Mouse (Mus musculus) hindbrain, embryonic 13.5 days (tissue): ENCODE results near the gene Tmem150c. TPM values are rescaled to one million over a fixed set of nuclear protein-coding genes. Genes with fewer than 3 reads are reported as not detected.

Experiments used
- ATAC-seq: fragments of 200-750 bp; cut with Nextera tagmentation; 2 replicates; pipeline ENCODE4 v1.8.0; 2017; ENCODE audit warnings: moderate TSS enrichment; ENCODE audit not compliant: low FRiP score
- H3K27ac ChIP-seq: fragments of 300-500 bp; sonication (generic); 2 replicates; pipeline ENCODE4 v1.5.1; 2015; ENCODE audit warnings: inconsistent platforms, mild to moderate bottlenecking, moderate library complexity
- H3K27me3 ChIP-seq: fragments of 300-500 bp; sonication (generic); 2 replicates; pipeline ENCODE4 v1.6.1; 2015; ENCODE audit warnings: mild to moderate bottlenecking, inconsistent platforms
- H3K36me3 ChIP-seq: fragments of 300-500 bp; sonication (generic); 2 replicates; pipeline ENCODE4 v1.6.1; 2015; ENCODE audit warnings: mild to moderate bottlenecking, inconsistent platforms
- H3K4me1 ChIP-seq: fragments of 300-500 bp; sonication (generic); replicated peaks from 2 replicates; pipeline ENCODE4 v1.6.1; 2015; ENCODE audit warnings: inconsistent platforms
- H3K4me2 ChIP-seq: fragments of 300-500 bp; sonication (generic); 2 replicates; pipeline ENCODE4 v1.6.1; 2015; ENCODE audit warnings: inconsistent platforms, mild to moderate bottlenecking, moderate library complexity
- H3K4me3 ChIP-seq: fragments of 300-500 bp; sonication (generic); 2 replicates; pipeline ENCODE4 v1.5.1; 2015; ENCODE audit warnings: mild to moderate bottlenecking, inconsistent platforms
- H3K9ac ChIP-seq: fragments of 300-500 bp; sonication (generic); 2 replicates; pipeline ENCODE4 v1.6.1; 2015; ENCODE audit warnings: mild to moderate bottlenecking, inconsistent platforms
- H3K9me3 ChIP-seq: fragments of 300-500 bp; sonication (generic); 2 replicates; pipeline ENCODE4 v1.6.1; 2016; ENCODE audit warnings: inconsistent platforms
- WGBS: fragments of 180-500 bp; shearing (Covaris S2); methylation state at CpG from one replicate; pipeline ENCODE4 v1.1.7; 2015; 5-methylcytosine and 5-hydroxymethylcytosine counted together
- polyA plus RNA-seq: library from polyadenylated mRNA; unstranded; fragments of >200 nt; fragmentation: Nextera tagmentation; extraction: Ambion mirVana; gene quantifications from 2 replicates; pipeline ENCODE4 v1.2.1, GENCODE M21; 2015

The Tmem150c gene
- polyA plus RNA-seq, 1 experiment from 2014 or later = 19.4 TPM

DNA sequence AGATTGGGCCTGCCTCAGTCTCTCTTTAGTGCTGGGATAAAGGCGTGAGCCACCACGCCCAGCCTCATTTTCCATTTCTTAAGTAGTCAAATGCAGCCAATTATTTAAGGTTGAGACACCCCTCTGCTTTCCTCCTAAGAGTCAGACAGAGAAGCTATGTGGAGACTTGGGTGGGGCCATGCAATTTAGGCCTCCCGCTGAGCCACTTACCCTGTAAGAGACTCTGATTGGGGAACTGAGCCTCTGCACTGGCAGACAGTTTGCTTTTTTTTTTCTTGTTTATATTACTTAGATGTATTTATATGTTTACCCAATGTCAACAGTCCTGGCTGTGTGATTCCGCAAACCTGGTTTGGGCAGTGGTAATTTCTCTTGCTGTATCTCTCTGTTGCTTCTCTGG, 115.6 kb downstream of the Tmem150c start:
- H3K9me3 ChIP-seq = no peaks in the 10 kb centered on the region
- H3K36me3 ChIP-seq = no peaks in the 10 kb centered on the region
- WGBS = 82% methylated on average over 4 of the region's 4 CpGs
- H3K4me3 ChIP-seq = no peak overlapping the region
- H3K4me1 ChIP-seq = peaks cover 67% of the 10 kb centered on the region
- ATAC-seq = no peak
- H3K4me2 ChIP-seq = no peak overlapping the region
- no peak overlapping the region for H3K27ac ChIP-seq
- H3K9ac ChIP-seq = no peak overlapping the region
- no peaks in the 10 kb centered on the region for H3K27me3 ChIP-seq

DNA sequence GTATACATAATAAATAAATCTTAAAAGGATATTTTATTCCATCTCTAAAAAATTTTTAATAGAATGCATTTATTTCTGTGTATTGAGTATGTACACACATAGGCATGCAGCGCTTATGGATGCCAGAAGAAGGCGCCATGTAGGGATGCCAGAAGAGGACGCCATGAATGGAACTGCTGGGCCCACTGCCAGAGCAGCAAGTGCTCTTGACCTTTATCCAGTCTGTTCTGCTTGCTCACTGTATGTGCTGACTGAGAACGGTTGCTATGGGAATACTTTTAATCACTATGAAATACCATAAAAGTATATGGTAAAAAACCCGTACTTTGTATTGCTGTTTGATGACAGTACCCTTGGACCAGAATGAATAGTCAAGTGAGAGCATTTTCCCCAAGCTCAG, 116.2 kb downstream of the Tmem150c start:
- H3K27ac ChIP-seq = no peak overlapping the region
- H3K4me2 ChIP-seq = no peak overlapping the region
- no peak overlapping the region for H3K9ac ChIP-seq
- no peaks in the 10 kb centered on the region for H3K36me3 ChIP-seq
- no peaks in the 10 kb centered on the region for H3K9me3 ChIP-seq
- H3K4me3 ChIP-seq = no peak overlapping the region
- H3K4me1 ChIP-seq = peaks cover 60% of the 10 kb centered on the region
- no peaks in the 10 kb centered on the region for H3K27me3 ChIP-seq
- ATAC-seq = no peak
- 77% methylated on average over 5 of the region's 5 CpGs for WGBS

DNA sequence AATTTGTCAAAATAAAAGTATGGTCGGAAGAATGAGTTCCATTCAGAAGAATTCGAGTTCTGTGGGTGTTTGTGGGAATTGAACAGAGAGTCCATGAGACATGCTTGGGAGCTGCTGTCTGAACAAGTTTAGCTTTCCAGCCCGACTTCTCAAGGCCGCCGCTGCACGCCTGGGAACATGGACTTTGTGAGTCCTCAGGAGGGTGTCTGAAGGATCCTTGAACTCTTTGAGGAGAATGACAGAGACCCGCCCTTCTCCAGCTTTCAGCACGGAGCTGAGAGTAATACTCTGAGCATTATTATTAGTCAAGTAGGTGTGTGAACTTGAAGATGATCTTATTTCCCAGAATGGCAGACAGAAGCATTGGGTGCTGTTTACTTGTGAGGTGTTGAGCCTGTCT, 117.1 kb downstream of the Tmem150c start:
- no peaks in the 10 kb centered on the region for H3K9me3 ChIP-seq
- H3K9ac ChIP-seq = no peak overlapping the region
- 95% methylated on average over 8 of the region's 8 CpGs for whole genome bisulfite sequencing
- peaks cover 53% of the 10 kb centered on the region for H3K4me1 ChIP-seq
- no peaks in the 10 kb centered on the region for H3K27me3 ChIP-seq
- no peak overlapping the region for H3K4me2 ChIP-seq
- H3K27ac ChIP-seq = no peak overlapping the region
- no peak overlapping the region for H3K4me3 ChIP-seq
- no peaks in the 10 kb centered on the region for H3K36me3 ChIP-seq
- ATAC-seq = no peak

DNA sequence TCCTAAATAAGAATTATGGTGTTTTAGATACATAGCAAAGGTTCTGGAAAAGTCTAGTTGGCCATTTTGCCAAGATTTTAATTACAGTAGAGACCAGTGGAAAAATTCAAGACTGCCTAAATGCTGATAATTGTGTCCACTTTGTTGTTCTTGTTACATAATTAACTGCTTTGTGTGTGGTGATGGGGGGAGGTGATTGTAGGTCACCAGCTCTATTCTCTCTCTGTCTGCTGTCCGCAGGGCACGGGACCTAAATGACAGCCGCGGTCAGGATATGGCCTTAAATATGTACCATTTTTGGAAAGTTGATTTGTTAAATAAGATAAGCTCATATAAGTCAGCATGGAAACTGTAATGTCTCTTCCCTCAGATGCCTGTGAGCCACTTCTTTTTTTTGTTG, 118.3 kb downstream of the Tmem150c start:
- Histone ChIP-seq H3K4me1 (peaks cover 53% of the 10 kb centered on the region), H3K27ac (no peak overlapping the region)
- WGBS = 51% methylated on average over 4 of the region's 4 CpGs

DNA sequence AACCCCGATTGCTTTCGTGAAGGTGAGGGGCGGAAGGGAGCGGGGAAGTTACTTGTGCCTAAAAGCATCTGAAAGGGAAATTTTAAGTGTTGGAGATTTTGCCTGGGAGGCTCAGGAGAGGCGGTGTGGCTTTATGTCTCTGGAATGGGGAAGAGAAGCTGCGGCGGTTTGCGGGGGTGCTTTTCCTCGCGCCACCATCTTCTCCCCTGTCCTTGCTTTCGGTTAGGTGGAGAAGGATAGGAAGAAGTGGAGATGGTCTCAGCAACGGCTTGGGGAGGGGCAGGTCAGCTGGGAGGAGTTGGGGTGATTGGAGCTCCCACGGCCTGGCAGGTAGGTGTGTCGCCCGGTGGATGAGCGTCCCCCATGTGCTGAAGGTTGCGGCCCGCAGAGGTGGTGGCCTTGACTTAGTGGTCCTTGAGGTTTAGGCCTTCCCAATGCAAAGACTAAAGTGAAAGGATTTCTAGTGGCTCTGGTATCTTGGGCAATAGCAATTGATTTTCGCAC, 119.3 kb downstream of the Tmem150c start:
- WGBS = 2% methylated on average over 19 of the region's 19 CpGs
- Histone ChIP-seq H3K4me3 (peak overlapping the region; percentile 89), H3K9me3 (no peaks in the 10 kb centered on the region), H3K4me1 (peaks cover 56% of the 10 kb centered on the region), H3K9ac (peak overlapping the region; percentile 99), H3K27me3 (no peaks in the 10 kb centered on the region), H3K36me3 (peaks cover 12% of the 10 kb centered on the region), H3K4me2 (peak overlapping the region; percentile 78), H3K27ac (peak overlapping the region; percentile 100)
- ATAC-seq = no peak

More for the DNA sequence above, 118.3 kb downstream of the Tmem150c start:
- Histone ChIP-seq H3K36me3 (0 out of 2 replicates have a peak, but pooled peaks cover 6% of the 10 kb centered on the region), H3K4me3 (peak overlapping the region; percentile 89), H3K4me2 (peak overlapping the region; percentile 78), H3K9me3 (no peaks in the 10 kb centered on the region), H3K9ac (0 out of 2 replicates have a peak overlapping the region, but pooled peaks have one; percentile 36), H3K27me3 (no peaks in the 10 kb centered on the region)
- ATAC-seq = no peak

DNA sequence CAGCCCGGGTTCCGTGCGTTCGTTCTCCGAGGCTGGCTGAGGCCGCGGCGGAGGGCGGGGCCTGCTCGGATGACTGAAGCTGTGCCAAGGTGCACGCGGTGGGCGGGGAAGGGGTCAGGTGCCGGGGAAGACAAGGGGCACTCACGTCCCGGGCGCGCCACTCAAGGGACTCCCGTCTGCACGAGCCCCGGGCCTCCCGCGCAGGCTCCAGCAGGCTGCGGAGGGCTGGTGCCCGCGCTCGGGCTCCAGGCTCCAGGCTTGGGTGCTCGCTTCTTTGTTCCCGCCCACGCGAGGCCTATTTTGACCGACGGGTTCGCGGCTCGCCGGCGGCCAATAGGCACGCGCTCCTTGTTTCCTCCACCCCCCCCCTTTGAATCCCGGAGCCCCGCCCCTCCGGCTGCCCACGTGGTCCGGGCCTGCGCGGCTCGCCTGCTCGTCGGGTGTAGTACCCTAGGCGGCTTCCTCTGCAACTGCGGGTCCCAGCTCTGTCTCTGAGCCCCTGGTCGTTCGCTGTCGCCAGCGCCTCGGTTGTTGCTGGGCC, 119.9 kb downstream of the Tmem150c start, which contains the start of the genes Hnrnpdl and Enoph1:
Gene Hnrnpdl (minus strand): TSS at position 63 of the 541 bp plus-strand sequence.
Gene Enoph1 (plus strand): TSS at position 384 of the 541 bp plus-strand sequence.
- peak within 1 kb of the TSS; percentile 89 for H3K4me3 ChIP-seq
- peak; percentile 92 for ATAC-seq
- peak within 1 kb of the TSS; percentile 100 for H3K27ac ChIP-seq
- H3K36me3 ChIP-seq = peaks cover 17% of the 10 kb centered on the region
- H3K9ac ChIP-seq = peak within 1 kb of the TSS; percentile 99
- H3K4me2 ChIP-seq = peak within 1 kb of the TSS; percentile 78
- no peaks in the 10 kb centered on the region for H3K9me3 ChIP-seq
- under 1% methylated on average over 56 of the region's 57 CpGs for WGBS
- peaks cover 57% of the 10 kb centered on the region for H3K4me1 ChIP-seq
- H3K27me3 ChIP-seq = no peaks in the 10 kb centered on the region

DNA sequence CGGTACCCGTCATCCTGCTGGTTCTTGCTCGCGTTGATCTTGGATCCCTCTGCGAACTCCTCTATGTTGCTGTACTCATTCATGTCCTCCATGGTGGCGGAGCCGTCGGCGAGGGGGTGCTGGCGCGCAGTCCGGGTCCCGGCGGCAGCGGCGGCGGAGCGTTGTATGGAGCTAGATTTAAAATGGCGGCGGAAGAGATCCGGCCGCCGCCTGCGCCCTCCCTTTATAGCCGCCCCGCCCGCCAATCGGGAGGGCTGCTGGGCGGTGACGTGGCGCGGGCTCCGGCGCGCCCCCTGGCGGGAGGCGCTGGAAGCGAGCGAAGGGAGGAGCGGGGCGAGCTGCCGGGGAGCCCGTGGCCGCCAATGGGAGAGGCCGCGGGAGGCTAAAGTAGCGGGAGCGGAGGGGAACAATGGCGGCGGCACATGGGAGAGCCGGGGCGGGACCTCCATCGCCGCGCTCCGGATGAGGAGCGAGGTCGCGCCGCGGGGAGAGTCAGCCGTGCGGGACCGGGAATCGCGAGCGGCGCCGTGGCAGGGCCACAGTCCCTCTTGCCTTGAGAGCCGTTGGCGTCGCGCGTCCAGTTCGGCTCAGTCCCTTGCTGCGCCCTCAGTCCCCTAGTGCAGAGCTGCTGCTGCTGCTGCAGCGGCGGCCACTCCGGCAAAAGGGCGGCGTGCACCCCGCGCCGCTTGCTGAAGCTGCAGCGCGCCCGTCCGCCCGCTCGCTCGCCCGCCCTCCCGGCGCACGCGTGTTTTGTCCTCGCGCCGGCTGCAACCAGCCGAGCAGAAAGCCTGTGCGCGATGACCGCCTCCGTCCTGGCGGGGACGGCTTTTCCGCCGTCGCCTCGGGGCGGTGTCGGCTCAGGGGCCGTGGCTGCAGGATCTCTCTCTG, 120.7 kb downstream of the Tmem150c start:
- H3K9me3 ChIP-seq = no peaks in the 10 kb centered on the region
- under 1% methylated on average over 103 of the region's 113 CpGs for WGBS
- peak overlapping the region; percentile 100 for H3K27ac ChIP-seq
- peaks cover 24% of the 10 kb centered on the region for H3K36me3 ChIP-seq
- peak overlapping the region; percentile 89 for H3K4me3 ChIP-seq
- ATAC-seq = peak; percentile 77
- H3K9ac ChIP-seq = peak overlapping the region; percentile 99
- H3K27me3 ChIP-seq = no peaks in the 10 kb centered on the region
- peak overlapping the region; percentile 78 for H3K4me2 ChIP-seq
- peaks cover 54% of the 10 kb centered on the region for H3K4me1 ChIP-seq

DNA sequence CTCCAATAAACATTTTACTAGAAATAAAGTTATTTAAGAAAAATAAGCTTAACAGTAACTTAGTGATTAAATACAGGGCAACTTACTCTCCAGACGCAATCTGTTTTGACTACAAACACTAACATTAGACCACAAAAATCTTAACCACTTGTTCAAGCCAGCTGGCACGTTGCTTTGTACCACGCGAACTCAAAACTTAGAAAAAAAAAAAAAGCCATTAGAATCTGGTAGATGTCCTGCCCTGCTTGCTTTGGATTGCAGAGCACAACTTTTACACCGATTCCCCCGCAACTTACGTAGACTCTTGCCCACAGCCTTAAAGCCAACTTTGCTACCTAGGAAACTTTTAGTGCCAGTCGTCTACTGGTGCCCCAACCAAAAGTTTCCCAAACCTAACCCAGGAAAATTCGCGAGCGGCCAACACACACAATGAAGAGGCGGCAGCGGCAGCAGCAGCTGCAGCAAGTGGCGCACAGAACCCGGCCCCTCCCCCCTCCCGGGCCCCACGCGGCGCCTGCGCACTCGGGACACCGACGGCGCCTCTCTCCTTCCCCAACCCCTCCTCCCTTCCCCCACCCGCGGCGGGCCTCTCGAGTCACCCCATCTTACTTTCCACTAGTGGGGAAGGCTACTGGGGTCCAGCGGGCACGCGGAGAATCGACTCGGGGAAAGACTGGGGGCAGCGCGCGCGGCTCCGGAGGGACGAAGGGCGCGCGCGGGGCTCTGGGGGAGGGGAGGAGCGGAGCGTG, 121.5 kb downstream of the Tmem150c start:
- under 1% methylated on average over 39 of the region's 45 CpGs for WGBS
- Histone ChIP-seq H3K9me3 (no peaks in the 10 kb centered on the region), H3K36me3 (peaks cover 31% of the 10 kb centered on the region), H3K4me2 (peak overlapping the region; percentile 98), H3K9ac (peak overlapping the region; percentile 99), H3K4me1 (peaks cover 48% of the 10 kb centered on the region), H3K27me3 (no peaks in the 10 kb centered on the region), H3K4me3 (peak overlapping the region; percentile 89), H3K27ac (peak overlapping the region; percentile 100)
- peak; percentile 12; the same call in 1 of the 2 replicates for ATAC-seq

DNA sequence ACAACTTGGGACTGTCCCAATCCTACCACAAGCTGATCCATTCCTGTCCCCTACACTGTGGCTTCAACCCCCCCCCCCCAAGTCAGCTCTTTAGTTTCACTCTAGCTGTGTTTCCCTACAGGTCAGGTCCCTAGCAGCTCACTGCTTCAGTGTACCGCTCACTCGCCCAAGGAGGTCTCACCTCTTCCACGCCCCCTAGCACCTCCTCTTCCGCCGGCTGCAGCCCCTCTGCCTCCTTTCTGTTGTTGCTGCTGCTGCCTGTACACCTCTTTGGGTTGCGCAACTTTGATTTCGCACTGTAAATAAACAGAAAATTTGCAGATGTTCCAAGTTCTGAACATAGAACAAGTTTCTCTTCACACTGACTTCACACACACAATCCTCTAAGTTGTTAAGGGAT, 122.9 kb downstream of the Tmem150c start:
- Histone ChIP-seq H3K36me3 (peaks cover 43% of the 10 kb centered on the region), H3K9ac (peak overlapping the region; percentile 99; the same call in 1 of the 2 replicates)

DNA sequence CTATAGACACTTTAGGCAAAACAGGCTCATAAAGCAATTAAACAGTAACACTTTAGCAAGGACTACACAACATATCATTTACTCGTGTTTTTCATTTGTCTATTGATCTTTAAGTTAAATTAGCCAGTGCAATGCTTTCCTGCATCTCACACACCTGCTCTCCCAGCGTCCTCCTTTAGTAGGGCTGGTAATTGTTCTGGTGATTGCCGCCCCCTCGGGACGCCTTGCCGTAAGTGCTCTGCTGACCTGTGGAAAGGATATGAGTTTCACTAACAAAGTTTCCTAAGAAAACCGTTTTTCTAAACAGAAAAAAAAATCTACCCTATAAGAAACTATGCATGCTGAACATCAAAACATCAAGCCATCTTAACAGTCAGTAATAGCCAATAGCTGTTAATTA, 123.7 kb downstream of the Tmem150c start:
- WGBS = 47% methylated on average over 7 of the region's 7 CpGs
- H3K4me2 ChIP-seq = peak overlapping the region; percentile 98
- H3K27ac ChIP-seq = no peak overlapping the region
- ATAC-seq = no peak
- H3K36me3 ChIP-seq = peaks cover 43% of the 10 kb centered on the region
- no peaks in the 10 kb centered on the region for H3K27me3 ChIP-seq
- peaks cover 43% of the 10 kb centered on the region for H3K4me1 ChIP-seq
- no peak overlapping the region for H3K9ac ChIP-seq
- peak overlapping the region; percentile 89 for H3K4me3 ChIP-seq
- no peaks in the 10 kb centered on the region for H3K9me3 ChIP-seq

More for the DNA sequence above, 122.9 kb downstream of the Tmem150c start:
- no peak overlapping the region for H3K27ac ChIP-seq
- H3K27me3 ChIP-seq = no peaks in the 10 kb centered on the region
- H3K4me1 ChIP-seq = peaks cover 47% of the 10 kb centered on the region
- no peaks in the 10 kb centered on the region for H3K9me3 ChIP-seq
- peak overlapping the region; percentile 89 for H3K4me3 ChIP-seq
- ATAC-seq = no peak
- peak overlapping the region; percentile 98 for H3K4me2 ChIP-seq
- 21% methylated on average over 7 of the region's 7 CpGs for WGBS

DNA sequence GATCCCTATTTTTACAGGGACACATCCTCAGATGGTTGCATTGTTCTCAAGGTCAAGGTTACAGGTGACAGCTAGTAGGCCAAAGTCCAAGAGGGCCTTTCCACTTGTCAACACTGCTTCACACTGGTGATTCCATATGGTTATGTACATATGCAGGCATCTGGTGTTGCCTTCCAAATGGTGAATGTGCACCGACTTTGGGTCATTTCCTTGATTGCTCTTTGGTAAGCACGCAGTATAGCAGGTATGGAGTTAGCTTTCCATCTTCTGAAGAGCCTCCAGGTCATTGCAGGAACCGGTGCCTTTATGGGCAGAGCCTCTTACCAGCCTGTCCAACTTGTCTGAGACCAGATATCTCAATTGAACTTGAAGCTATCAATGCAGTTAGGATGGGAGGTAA, 127.0 kb downstream of the Tmem150c start:
- Histone ChIP-seq H3K27me3 (no peaks in the 10 kb centered on the region), H3K27ac (no peak overlapping the region), H3K9me3 (no peaks in the 10 kb centered on the region), H3K4me1 (peaks cover 43% of the 10 kb centered on the region), H3K9ac (no peak overlapping the region), H3K36me3 (peaks cover 43% of the 10 kb centered on the region), H3K4me3 (no peak overlapping the region), H3K4me2 (no peak overlapping the region)
- WGBS = 86% methylated on average over 3 of the region's 3 CpGs
- no peak for ATAC-seq

DNA sequence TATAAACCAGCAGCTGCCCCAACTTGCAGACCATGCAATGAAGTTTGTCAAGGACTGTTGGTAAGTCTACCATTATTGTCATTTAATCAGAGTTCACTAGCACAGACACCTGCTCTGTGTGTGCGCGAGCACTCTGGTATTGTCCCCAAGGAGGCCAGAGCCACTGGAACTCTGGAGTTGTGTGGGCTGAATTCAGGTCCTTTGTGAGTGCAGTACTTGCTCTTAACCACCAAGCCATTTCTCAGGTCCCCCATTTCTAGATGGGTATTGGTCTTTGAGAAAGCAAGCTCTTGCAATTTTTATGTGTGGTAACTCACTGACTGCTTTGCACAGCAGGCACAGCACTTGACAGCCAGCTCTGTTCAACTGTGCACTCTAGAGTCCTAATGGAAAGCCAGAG, 127.5 kb downstream of the Tmem150c start:
- WGBS = 81% methylated on average over 2 of the region's 2 CpGs
- no peak overlapping the region for H3K27ac ChIP-seq
- 0 out of 2 replicates have a peak, but pooled peaks have one; percentile 22 for ATAC-seq

More for the DNA sequence above, 127.5 kb downstream of the Tmem150c start:
- Histone ChIP-seq H3K27me3 (no peaks in the 10 kb centered on the region), H3K4me3 (no peak overlapping the region), H3K9me3 (no peaks in the 10 kb centered on the region), H3K36me3 (peaks cover 43% of the 10 kb centered on the region), H3K9ac (no peak overlapping the region), H3K4me1 (peaks cover 38% of the 10 kb centered on the region), H3K4me2 (no peak overlapping the region)
